Mouse (Mus musculus) liver, embryonic 11.5 days (tissue): ENCODE measurements around the gene Glyr1. TPM values are rescaled to one million over a fixed set of nuclear protein-coding genes. Genes with fewer than 3 reads are reported as not detected.

Experiments used
- polyA plus RNA-seq: library from polyadenylated mRNA; unstranded; fragments of >200 nt; fragmentation: Nextera tagmentation; extraction: Ambion mirVana; gene quantifications from 2 replicates; pipeline ENCODE4 v1.2.1, GENCODE M21; 2014

Gene Glyr1
- polyA plus RNA-seq, 1 experiment from 2014 or later = 84.8 TPM

Other genes with a start within 250 kb of the Glyr1 start
- 0.19 and 0.33 TPM in 2 replicates for gene 4930562C15Rik, start 214.4 kb downstream of the Glyr1 start, polyA plus RNA-seq
- gene Ubald1, start 169.5 kb downstream of the Glyr1 start, polyA plus RNA-seq = 26.4 and 29.9 TPM in 2 replicates
- 50.5 and 52.5 TPM in 2 replicates for gene Mgrn1, start 163.6 kb downstream of the Glyr1 start, polyA plus RNA-seq
- gene Nudt16l1, start 111.1 kb downstream of the Glyr1 start, polyA plus RNA-seq = 102 and 103 TPM in 2 replicates
- 28.1 and 30.0 TPM in 2 replicates for gene Anks3, start 85.7 kb downstream of the Glyr1 start, polyA plus RNA-seq
- gene Sept12, start 52.0 kb downstream of the Glyr1 start, polyA plus RNA-seq = not detected in 2 replicates
- gene Smim22, start 42.6 kb downstream of the Glyr1 start, polyA plus RNA-seq = 4.3 and 4.8 TPM in 2 replicates
- 65.2 and 65.9 TPM in 2 replicates for gene Rogdi, start 36.3 kb downstream of the Glyr1 start, polyA plus RNA-seq
- 17.2 and 19.2 TPM in 2 replicates for gene Ubn1, start 194 bp upstream of the Glyr1 start, polyA plus RNA-seq
- 0.83 and 1.1 TPM in 2 replicates for gene Ppl, start 82.6 kb upstream of the Glyr1 start, polyA plus RNA-seq
- gene Sec14l5, start 97.2 kb upstream of the Glyr1 start, polyA plus RNA-seq = not detected in 2 replicates
- 29.2 and 30.0 TPM in 2 replicates for gene Nagpa, start 154.1 kb upstream of the Glyr1 start, polyA plus RNA-seq
- 0.27 and 0.65 TPM in 2 replicates for gene AU021092, start 172.4 kb upstream of the Glyr1 start, polyA plus RNA-seq
- 25.8 and 31.5 TPM in 2 replicates for gene Alg1, start 183.8 kb upstream of the Glyr1 start, polyA plus RNA-seq
- gene Eef2kmt, start 206.1 kb upstream of the Glyr1 start, polyA plus RNA-seq = 31.5 and 31.6 TPM in 2 replicates